Mouse (Mus musculus) CD4-positive helper T cell, adult 2 months (primary cell): ENCODE data around the gene P3h1.
A peak's percentile ranks its signal among the peaks of the same experiment; 100 is the strongest.
"Not testable (repeated sequence)": the region's sequence is repeated elsewhere in the genome, so short reads cannot be mapped to it uniquely, and the experiment has no call there.

Experiments used
- DNase-seq: peaks from one replicate; pipeline ENCODE4 v3.0.0-alpha.2; 2012; ENCODE audit warnings: low read depth, missing footprints, low spot score

P3h1 gene

DNA sequence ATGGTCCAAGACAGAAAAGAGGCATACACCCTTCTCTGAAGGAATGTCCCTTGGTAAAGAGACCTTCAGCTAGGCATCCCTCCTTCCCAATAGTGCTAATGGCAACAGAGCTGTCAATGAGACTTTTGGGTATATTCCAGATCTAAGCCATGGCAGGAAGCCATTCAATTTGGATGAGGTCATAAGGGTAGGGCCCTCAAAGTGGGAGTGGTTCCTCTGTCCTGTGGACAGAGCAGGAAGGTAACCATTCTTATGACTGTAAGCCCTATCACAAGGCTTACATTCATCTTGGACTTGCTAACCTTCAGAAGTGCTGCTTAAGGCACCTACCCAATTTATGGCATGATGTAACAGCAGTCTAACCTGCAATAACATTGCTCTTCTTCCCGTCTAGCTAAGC is 41.9 kb downstream of the P3h1 start:
- no peak for DNase-seq

DNA sequence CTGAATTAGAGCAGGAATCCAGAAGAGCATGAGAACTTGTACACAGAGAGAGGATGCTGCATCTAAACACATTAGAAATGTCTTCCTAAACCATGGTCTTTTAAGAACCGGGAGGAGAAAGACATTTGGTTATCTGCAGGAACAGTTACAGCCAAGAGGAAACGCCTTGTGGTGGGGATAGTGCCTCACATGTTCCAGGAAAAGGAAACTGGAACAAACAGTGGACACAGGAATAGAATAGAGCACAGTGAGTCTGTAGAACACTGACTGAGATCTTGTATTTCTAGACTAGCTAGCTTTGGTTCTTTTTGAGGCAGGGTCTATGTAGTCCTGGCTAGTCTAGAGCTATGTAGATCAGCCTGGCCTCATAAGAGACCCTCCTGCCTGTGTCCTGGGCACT is 42.5 kb downstream of the P3h1 start:
- no peak for DNase-seq

DNA sequence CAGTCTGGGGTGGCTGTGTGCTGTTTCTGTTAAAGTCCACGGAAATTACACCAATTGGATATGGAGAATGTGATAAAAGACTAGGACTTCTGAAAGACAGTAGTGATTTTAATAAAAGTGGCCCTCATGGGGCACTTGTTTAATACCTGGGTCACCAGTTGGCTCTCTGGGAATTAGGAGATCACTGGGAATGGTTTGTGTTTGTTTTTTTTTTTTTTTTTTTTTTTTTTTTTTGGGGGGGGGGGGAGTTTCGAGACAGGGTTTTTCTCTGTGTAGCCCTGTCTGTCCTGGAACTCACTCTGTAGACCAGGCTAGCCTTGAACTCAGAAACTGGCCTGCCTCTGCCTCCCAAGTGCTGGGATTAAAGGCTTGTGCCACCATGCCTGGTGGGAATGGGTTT is 43.0 kb downstream of the P3h1 start:
- no peak for DNase-seq

DNA sequence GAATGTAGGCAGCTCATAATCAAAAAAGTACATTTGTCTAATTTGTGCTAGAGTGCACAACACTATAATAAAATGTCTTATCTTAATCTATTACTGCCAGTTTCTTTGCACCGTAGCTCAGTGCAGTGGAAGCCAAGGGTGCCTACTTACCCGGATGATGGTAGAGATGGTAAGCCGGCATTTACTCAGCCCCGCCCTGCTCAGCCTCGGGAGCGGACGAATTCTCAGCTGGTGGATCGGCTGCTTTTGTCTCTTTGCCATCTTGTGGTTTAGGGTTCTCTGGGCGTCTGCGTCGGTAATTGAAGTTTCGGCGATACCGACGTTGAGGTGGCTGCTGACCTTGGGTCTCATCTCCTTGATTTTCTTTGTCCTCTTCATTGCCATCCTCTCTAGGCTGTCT is 46.1 kb downstream of the P3h1 start:
- DNase-seq, result not testable (repeated sequence)

DNA sequence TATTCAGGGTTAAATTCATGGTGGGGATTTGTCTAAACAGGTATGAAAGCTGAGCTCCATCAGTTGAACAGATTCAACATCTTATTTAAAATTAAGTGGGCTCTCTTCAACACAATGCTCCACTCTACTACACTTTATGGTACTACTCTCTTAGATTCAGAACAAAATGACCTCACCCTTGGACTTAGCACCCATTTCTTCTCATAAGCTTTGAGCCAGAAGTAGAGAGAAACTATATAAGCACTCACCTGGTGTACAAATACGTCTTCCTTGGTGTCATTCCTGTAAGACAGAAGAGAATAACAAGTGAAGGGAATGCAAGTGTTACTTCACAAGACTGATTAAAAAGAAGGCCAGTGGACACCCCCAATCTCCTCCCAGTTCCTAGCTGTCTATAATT is 52.1 kb downstream of the P3h1 start:
- DNase-seq, result no peak

DNA sequence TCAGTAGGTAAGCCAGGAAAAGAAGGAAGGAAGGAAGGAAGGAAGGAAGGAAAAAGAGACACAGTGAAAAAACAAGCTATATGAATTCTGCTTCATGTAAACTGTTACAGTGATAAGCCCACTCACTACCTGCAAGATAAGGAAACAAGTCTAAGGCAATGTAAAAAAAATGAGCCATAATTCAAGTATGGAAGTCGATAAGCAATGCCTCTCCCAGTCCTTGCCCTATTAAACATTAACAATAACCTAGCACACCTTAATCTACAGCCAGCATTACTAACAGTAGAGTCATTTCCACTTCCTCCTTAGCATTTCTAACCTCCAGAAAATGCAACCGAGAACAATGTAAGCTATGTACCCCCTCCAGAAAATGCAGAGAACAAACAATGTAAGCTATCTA is 52.6 kb downstream of the P3h1 start:
- no peak for DNase-seq

DNA sequence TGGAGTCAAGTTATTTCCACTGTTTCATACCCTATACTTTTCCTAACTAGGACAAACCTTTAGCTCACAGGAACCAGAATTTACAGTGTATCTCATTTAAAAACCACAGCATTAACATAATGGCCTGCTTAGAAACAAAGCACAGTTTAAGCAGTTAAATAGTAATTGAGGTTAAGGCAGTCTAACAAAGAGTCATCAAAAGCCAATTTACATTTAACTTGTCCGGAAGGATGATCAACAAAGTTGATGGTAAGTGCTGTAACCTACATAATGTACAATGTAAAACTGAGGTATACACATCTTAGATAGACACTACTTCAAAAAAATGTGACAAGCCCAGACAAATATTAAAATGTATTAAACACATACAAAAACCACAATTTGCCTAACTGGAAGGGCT is 59.2 kb downstream of the P3h1 start:
- DNase-seq, result no peak

DNA sequence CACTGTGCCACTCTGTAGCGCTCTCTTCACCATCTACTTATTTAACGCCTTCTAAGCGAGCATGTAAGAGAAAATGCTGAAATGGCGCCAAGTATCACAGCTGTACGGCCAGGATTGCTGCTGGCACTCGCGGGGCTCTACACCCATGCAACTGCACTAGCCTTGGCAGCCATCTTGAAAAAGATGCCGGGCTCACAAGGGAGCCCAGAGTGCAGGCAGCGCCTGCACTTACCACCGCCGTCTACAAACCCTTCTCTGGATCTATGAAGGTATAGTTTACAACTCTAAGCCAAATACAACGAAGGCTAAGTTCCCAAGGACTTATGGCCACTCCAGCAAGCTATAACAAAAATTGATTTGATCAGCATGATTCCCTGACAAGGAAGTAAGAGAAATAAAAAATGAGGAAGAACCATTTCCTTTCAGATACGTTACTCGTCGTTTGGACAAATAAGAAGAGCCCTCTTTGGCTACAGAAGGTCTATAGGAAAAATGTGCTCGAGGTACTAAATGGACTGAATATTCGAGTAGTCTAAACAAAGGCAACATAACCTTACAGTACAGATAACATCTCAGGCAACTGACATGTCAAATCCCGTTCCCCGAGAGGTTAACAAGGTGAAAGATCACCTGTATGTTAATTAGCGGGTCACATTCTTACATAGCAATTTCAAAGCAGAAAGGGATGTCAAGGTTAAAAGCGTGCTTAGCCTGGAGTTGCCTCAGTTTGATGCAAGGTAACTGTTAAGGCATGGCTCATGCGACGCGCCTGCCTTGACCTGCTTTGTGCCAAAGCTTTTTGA is 60.3 kb downstream of the P3h1 start:
- peak; percentile 72 for DNase-seq

DNA sequence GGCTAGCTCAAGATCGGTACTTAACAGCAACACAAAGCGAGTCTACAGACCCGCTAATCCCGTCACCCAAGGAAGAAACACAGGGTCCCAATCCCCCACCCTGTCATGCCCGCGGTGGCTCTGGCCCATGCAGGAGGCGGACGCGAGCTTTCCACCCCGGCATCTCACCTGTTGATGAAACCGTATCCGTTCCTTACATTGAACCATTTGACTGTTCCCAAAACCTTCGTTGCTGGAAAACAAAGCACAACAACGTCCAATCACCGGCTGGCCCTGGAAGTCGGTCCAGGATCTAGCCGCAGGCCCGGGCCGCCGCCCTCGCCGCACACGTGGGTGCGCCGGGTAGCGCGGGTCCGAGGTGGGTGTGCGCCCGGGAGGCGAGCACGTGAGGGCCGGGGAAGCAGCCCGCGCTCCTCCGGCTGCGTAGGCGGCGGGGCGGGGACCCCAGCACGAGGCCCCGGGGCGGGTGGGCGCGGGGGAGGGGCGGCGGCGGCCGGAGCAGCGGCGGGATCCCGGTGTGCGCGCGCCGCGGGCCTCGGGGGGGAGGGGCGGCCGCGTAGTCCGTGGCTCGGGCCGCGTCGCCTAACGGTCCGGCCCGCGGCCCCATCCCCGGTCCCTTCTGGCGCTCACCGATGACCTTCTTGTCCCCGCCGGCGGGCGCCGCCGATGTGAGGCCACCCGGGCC is 61.0 kb downstream of the P3h1 start:
- DNase-seq, result peak; percentile 53

DNA sequence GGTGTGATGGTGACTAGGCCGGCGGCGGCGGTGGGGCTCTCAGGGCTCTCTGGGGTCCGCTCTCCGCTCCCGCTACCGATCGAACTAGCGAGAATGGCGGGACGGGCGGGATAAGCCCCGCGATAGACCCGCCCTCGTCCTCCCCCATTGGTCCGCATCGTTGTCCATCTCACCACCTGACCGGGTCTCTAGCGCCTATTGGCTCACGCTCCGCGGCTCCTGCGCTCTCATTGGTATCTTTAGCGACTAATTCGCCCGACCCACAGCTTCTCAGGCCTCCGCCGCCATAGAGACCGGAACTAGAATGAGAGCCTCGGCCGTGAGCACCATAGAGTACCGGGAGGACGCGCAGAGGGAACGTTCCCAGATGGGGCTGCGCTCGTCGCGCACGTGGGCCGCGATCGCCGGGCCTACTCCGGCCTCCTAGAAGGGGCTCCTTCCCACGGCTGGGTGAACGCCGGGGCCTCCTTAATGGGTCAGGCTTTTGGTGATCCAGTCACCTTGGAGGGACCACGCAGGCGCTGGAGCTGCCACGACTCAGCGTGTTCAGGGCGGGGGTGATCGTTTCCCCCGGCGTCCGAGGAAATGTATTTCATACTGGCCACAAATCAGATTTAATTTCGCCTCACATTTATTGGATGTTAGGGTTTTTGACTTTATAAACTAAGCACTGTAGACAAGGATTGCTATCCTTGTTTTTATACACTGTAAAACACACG is 61.9 kb downstream of the P3h1 start, which contains the start of gene Ybx1:
Ybx1 (minus strand) TSS at position 190 of the 719 bp plus-strand sequence.
- DNase-seq, result peak; percentile 97

DNA sequence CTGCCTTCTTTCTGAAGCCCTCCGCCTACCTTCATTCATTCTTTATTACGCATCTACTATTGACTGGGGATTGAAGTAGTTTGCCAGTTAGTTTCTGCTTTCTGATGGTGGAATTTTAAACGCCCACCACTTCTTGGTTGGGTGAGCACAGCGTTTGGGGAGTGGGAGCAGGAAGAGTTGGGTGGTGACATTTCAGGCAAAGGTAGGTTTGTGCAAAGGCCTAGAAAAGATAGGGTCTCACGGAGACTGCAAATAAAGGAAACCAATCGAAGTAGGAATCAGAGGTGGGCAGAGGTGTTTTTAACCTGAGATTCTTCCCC is 62.4 kb downstream of the P3h1 start:
- DNase-seq, result no peak

DNA sequence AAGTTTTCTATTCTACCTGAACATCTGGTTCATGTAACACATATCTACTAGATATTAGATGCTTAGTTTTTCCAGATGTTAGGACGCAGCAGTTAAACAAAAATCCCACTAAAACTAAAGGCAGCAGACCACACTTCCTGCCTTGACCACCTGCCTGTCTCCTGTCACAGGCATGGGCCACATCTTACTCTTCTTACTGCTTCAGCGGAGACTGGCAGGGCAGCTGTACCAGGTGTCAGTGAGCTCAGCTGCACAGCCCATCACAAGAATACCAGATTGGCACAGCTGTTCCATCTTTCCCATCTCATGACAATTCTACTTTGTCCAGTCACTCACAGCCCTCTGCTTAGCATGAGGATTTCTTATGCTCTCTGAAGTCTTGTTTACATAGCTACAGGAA is 64.6 kb downstream of the P3h1 start:
- no peak for DNase-seq
